Mouse (Mus musculus) ovary, postnatal 36 days (tissue): ENCODE measurements around the gene Atf5.

ENCODE experiments used
- DNase-seq: peaks from one replicate; pipeline ENCODE4 v3.0.0; 2022; ENCODE audit warnings: low spot score, mixed read lengths

Atf5 gene

GRCm38 (mm10) chr7:44819863-44820262, 3.4 kb upstream of the Atf5 start:
- DNase-seq, result no peak

- no peak for DNase-seq
These were observed 2.9 kb upstream of the Atf5 start for GRCm38 (mm10) chr7:44819391-44819790.

- peak; percentile 53 for DNase-seq
These were observed 2.3 kb upstream of the Atf5 start for GRCm38 (mm10) chr7:44818751-44819235.

- DNase-seq, result no peak
These were observed 1.7 kb upstream of the Atf5 start for GRCm38 (mm10) chr7:44818164-44818563.

GRCm38 (mm10) chr7:44817441-44817840, 983 bp upstream of the Atf5 start:
- DNase-seq, result no peak

GRCm38 (mm10) chr7:44815721-44816469, 563 bp downstream of the Atf5 start, which contains the start of the genes Nup62 and Il4i1:
Gene Nup62 (plus strand): TSS chr7:44816088.
Gene Il4i1 (plus strand): TSS chr7:44816387.
- peak; percentile 99 for DNase-seq

- DNase-seq, result no peak
These were observed 1.4 kb downstream of the Atf5 start for GRCm38 (mm10) chr7:44814952-44815553.

GRCm38 (mm10) chr7:44814423-44814822, 2.0 kb downstream of the Atf5 start:
- DNase-seq, result no peak

- DNase-seq, result no peak
These were observed 2.5 kb downstream of the Atf5 start for GRCm38 (mm10) chr7:44813985-44814384.

GRCm38 (mm10) chr7:44812651-44813325, 3.7 kb downstream of the Atf5 start:
- DNase-seq, result no peak

- DNase-seq, result no peak
These were observed 5.5 kb downstream of the Atf5 start for GRCm38 (mm10) chr7:44810819-44811557.

GRCm38 (mm10) chr7:44810365-44810764, 6.1 kb downstream of the Atf5 start:
- DNase-seq, result no peak

GRCm38 (mm10) chr7:44809466-44809865, 7.0 kb downstream of the Atf5 start:
- DNase-seq, result no peak

GRCm38 (mm10) chr7:44808927-44809326, 7.5 kb downstream of the Atf5 start:
- DNase-seq, result no peak

- DNase-seq, result no peak
These were observed 23.7 kb downstream of the Atf5 start for GRCm38 (mm10) chr7:44792781-44793180.

- no peak for DNase-seq
These were observed 26.4 kb downstream of the Atf5 start for GRCm38 (mm10) chr7:44790066-44790465.

- no peak for DNase-seq
These were observed 26.9 kb downstream of the Atf5 start for GRCm38 (mm10) chr7:44789531-44789930.

- DNase-seq, result no peak
These were observed 36.4 kb downstream of the Atf5 start for GRCm38 (mm10) chr7:44780101-44780500.

- DNase-seq, result no peak
These were observed 39.5 kb downstream of the Atf5 start for GRCm38 (mm10) chr7:44776849-44777498.

- DNase-seq, result no peak
These were observed 43.8 kb downstream of the Atf5 start for GRCm38 (mm10) chr7:44772591-44773204.

GRCm38 (mm10) chr7:44770046-44770578, 46.3 kb downstream of the Atf5 start:
- DNase-seq, result peak; percentile 74
